Mouse (Mus musculus) kidney, adult 9 months (tissue): Measurements from ENCODE around the gene AC153137.1.
"Not testable (repeated sequence)": the region's sequence is repeated elsewhere in the genome, so short reads cannot be mapped to it uniquely, and the experiment has no call there.

Source experiments
- DNase-seq: peaks from one replicate; pipeline ENCODE4 v3.0.0; 2022

AC153137.1 gene

GRCm38 (mm10) chr1:30977868-30978267, at the start of gene AC153137.1:
Gene AC153137.1, minus strand, starts transcription at chr1:30977968.
- not testable (repeated sequence) for DNase-seq

- DNase-seq = no peak
These were observed 45.4 kb upstream of the AC153137.1 start for GRCm38 (mm10) chr1:31023173-31023572.

- DNase-seq = peak; percentile 70
These were observed 41.5 kb upstream of the AC153137.1 start for GRCm38 (mm10) chr1:31019283-31019682.

- DNase-seq = peak; percentile 13
These were observed 39.6 kb upstream of the AC153137.1 start for GRCm38 (mm10) chr1:31017377-31017776.

GRCm38 (mm10) chr1:31016068-31016467, 38.3 kb upstream of the AC153137.1 start:
- no peak for DNase-seq

- DNase-seq = no peak
These were observed 37.5 kb upstream of the AC153137.1 start for GRCm38 (mm10) chr1:31015261-31015660.

- not testable (repeated sequence) for DNase-seq
These were observed 529 bp downstream of the AC153137.1 start for GRCm38 (mm10) chr1:30977239-30977638.

GRCm38 (mm10) chr1:30951795-30952194, 26.0 kb downstream of the AC153137.1 start:
- no peak for DNase-seq

- no peak for DNase-seq
These were observed 27.3 kb downstream of the AC153137.1 start for GRCm38 (mm10) chr1:30950456-30950835.

- DNase-seq = peak; percentile 97
These were observed 27.9 kb downstream of the AC153137.1 start for GRCm38 (mm10) chr1:30949710-30950455.

GRCm38 (mm10) chr1:30948950-30949639, 28.7 kb downstream of the AC153137.1 start:
- peak; percentile 48 for DNase-seq

GRCm38 (mm10) chr1:30948361-30948949, 29.3 kb downstream of the AC153137.1 start:
- peak; percentile 34 for DNase-seq

GRCm38 (mm10) chr1:30945136-30945535, 32.6 kb downstream of the AC153137.1 start:
- DNase-seq = no peak

- DNase-seq = no peak
These were observed 37.2 kb downstream of the AC153137.1 start for GRCm38 (mm10) chr1:30940571-30940970.

- DNase-seq = no peak
These were observed 39.4 kb downstream of the AC153137.1 start for GRCm38 (mm10) chr1:30938392-30938791.

- DNase-seq = peak; percentile 39
These were observed 40.3 kb downstream of the AC153137.1 start for GRCm38 (mm10) chr1:30937396-30937965.

GRCm38 (mm10) chr1:30936488-30936887, 41.3 kb downstream of the AC153137.1 start:
- no peak for DNase-seq

- DNase-seq = no peak
These were observed 46.9 kb downstream of the AC153137.1 start for GRCm38 (mm10) chr1:30930823-30931222.

GRCm38 (mm10) chr1:30930194-30930593, 47.6 kb downstream of the AC153137.1 start:
- DNase-seq = no peak
